Mouse (Mus musculus) CH12.LX (cell line): Measurements from ENCODE around the gene Kif3b. TPM values are rescaled to one million over a fixed set of nuclear protein-coding genes. Genes with fewer than 3 reads are reported as not detected.

Experiments
- DNase-seq: peaks from one replicate; pipeline ENCODE4 v3.0.0-alpha.2; 2013; ENCODE audit errors: extremely low read depth
- H3K27ac ChIP-seq: 2 replicates; pipeline ENCODE4 v1.5.1; 2012; ENCODE audit warnings: low read depth, mild to moderate bottlenecking, control low read depth, moderate library complexity; ENCODE audit not compliant: insufficient read depth
- H3K27me3 ChIP-seq: replicated peaks from 2 replicates; pipeline ENCODE3; 2012; ENCODE audit warnings: inconsistent platforms
- H3K36me3 ChIP-seq, 2 experiments: replicated peaks in 1 of 2; 2 replicates each; pipeline versions ENCODE3 to v1.6.1; 2012; ENCODE audit warnings: inconsistent platforms in 1 of 2, low read length in 1 of 2, mild to moderate bottlenecking in 1 of 2, mixed read lengths in 1 of 2, moderate library complexity in 1 of 2; ENCODE audit not compliant: control insufficient read depth in 1 of 2, insufficient read depth in 1 of 2
- H3K4me1 ChIP-seq, 2 experiments: 2 replicates each; pipeline ENCODE4 v1.6.1; 2012; ENCODE audit warnings: inconsistent platforms in 1 of 2, moderate library complexity in 1 of 2; ENCODE audit not compliant: insufficient read depth in 2 of 2, control insufficient read depth in 1 of 2
- H3K4me2 ChIP-seq: 2 replicates; pipeline ENCODE4 v1.6.1; 2012; ENCODE audit warnings: low read depth, mild to moderate bottlenecking, control low read depth; ENCODE audit not compliant: poor library complexity, insufficient read depth, severe bottlenecking
- H3K4me3 ChIP-seq, 3 experiments: fragments of 150-350 bp in 1 of 3; sonication (generic) in 1 of 3; replicated peaks in 1 of 3; 2 replicates each; pipeline versions ENCODE3 to v1.5.1; 2011 to 2012; ENCODE audit warnings: low read depth in 2 of 3, low read length in 2 of 3, mild to moderate bottlenecking in 2 of 3, moderate library complexity in 2 of 3, control low read depth in 1 of 3, improper control_type of control experiment in 1 of 3, inconsistent platforms in 1 of 3, mixed read lengths in 1 of 3; ENCODE audit not compliant: poor library complexity in 1 of 3
- H3K79me2 ChIP-seq: replicated peaks from 2 replicates; pipeline ENCODE4 v1.6.1; 2012; ENCODE audit warnings: mild to moderate bottlenecking, moderate library complexity; ENCODE audit not compliant: control insufficient read depth, poor library complexity, insufficient read depth, severe bottlenecking; ENCODE audit errors: extremely low read depth
- H3K9ac ChIP-seq: 2 replicates; pipeline ENCODE4 v1.6.1; 2012; ENCODE audit warnings: low read depth, mild to moderate bottlenecking, control low read depth, moderate library complexity; ENCODE audit not compliant: insufficient read depth
- H3K9me3 ChIP-seq: replicated peaks from 2 replicates; pipeline ENCODE3; 2012; ENCODE audit warnings: low read length, inconsistent platforms, mixed read lengths
- BHLHE40 ChIP-seq: IDR thresholded peaks from 2 replicates; pipeline ENCODE4 v1.6.1; 2011; ENCODE audit warnings: mild to moderate bottlenecking, low read depth, low read length, improper control_type of control experiment
- CHD1 ChIP-seq: IDR thresholded peaks from 2 replicates; pipeline ENCODE4 v1.6.1; 2012; ENCODE audit warnings: low read depth, low read length, improper control_type of control experiment, inconsistent platforms
- CHD2 ChIP-seq: IDR thresholded peaks from 2 replicates; pipeline ENCODE4 v1.6.1; 2011; ENCODE audit warnings: low read length, improper control_type of control experiment
- CTCF ChIP-seq, 2 experiments: IDR thresholded peaks in 1 of 2; conservative IDR thresholded peaks in 1 of 2; 2 replicates each; pipeline ENCODE4 v1.5.1; 2011 to 2012; ENCODE audit warnings: low read depth in 2 of 2, low read length in 2 of 2, improper control_type of control experiment in 1 of 2, inconsistent platforms in 1 of 2, mild to moderate bottlenecking in 1 of 2, moderate library complexity in 1 of 2
- E2F4 ChIP-seq: IDR thresholded peaks from 2 replicates; pipeline ENCODE4 v1.6.1; 2011; ENCODE audit warnings: low read depth, low read length, improper control_type of control experiment; ENCODE audit not compliant: insufficient replicate concordance
- ELF1 ChIP-seq: IDR thresholded peaks from 2 replicates; pipeline ENCODE4 v1.6.1; 2014; ENCODE audit warnings: low read depth, mild to moderate bottlenecking, inconsistent platforms, low read length, improper control_type of control experiment
- EP300 ChIP-seq: IDR thresholded peaks from 2 replicates; pipeline ENCODE4 v1.6.1; 2011; ENCODE audit warnings: low read length, improper control_type of control experiment
- HCFC1 ChIP-seq: IDR thresholded peaks from 2 replicates; pipeline ENCODE4 v1.6.1; 2012; ENCODE audit warnings: low read depth, mild to moderate bottlenecking, inconsistent platforms, low read length, improper control_type of control experiment
- IRF4 ChIP-seq: IDR thresholded peaks from 2 replicates; pipeline ENCODE4 v1.6.1; 2014; ENCODE audit warnings: low read depth, mild to moderate bottlenecking, inconsistent platforms, low read length, improper control_type of control experiment
- MAFK ChIP-seq: IDR thresholded peaks from 2 replicates; pipeline ENCODE4 v1.6.1; 2011; ENCODE audit warnings: low read length, improper control_type of control experiment; ENCODE audit not compliant: insufficient replicate concordance
- MAX ChIP-seq: IDR thresholded peaks from 2 replicates; pipeline ENCODE4 v1.6.1; 2011; ENCODE audit warnings: low read length, improper control_type of control experiment
- MXI1 ChIP-seq: IDR thresholded peaks from 2 replicates; pipeline ENCODE4 v1.6.1; 2011; ENCODE audit warnings: mild to moderate bottlenecking, low read depth, low read length, improper control_type of control experiment
- NELFE ChIP-seq: IDR thresholded peaks from 2 replicates; pipeline ENCODE4 v1.6.1; 2011; ENCODE audit warnings: low read depth, low read length, improper control_type of control experiment
- PAX5 ChIP-seq: IDR thresholded peaks from 2 replicates; pipeline ENCODE4 v1.6.1; 2012; ENCODE audit warnings: low read length, inconsistent platforms, mixed read lengths
- POLR2A ChIP-seq: IDR thresholded peaks from 2 replicates; pipeline ENCODE4 v1.6.1; 2011; ENCODE audit warnings: low read depth, mild to moderate bottlenecking, improper control_type of control experiment, low read length
- POLR2AphosphoS2 ChIP-seq: IDR thresholded peaks from 2 replicates; pipeline ENCODE4 v1.6.1; 2011; ENCODE audit warnings: low read depth, low read length, improper control_type of control experiment
- RCOR1 ChIP-seq: conservative IDR thresholded peaks from 2 replicates; pipeline ENCODE4 v1.6.1; 2012; ENCODE audit warnings: low read depth, mild to moderate bottlenecking, inconsistent platforms, low read length, improper control_type of control experiment
- TBP ChIP-seq: conservative IDR thresholded peaks from 2 replicates; pipeline ENCODE4 v1.6.1; 2011; ENCODE audit warnings: low read depth, low read length, improper control_type of control experiment
- TCF12 ChIP-seq: IDR thresholded peaks from 2 replicates; pipeline ENCODE4 v1.6.1; 2014; ENCODE audit warnings: low read depth, mild to moderate bottlenecking, inconsistent platforms, low read length, improper control_type of control experiment
- UBTF ChIP-seq: IDR thresholded peaks from 2 replicates; pipeline ENCODE4 v1.6.1; 2012; ENCODE audit warnings: low read depth, mild to moderate bottlenecking, inconsistent platforms, low read length, improper control_type of control experiment, moderate library complexity
- USF1 ChIP-seq: IDR thresholded peaks from 2 replicates; pipeline ENCODE4 v1.6.1; 2014; ENCODE audit warnings: low read depth, mild to moderate bottlenecking, inconsistent platforms, low read length, improper control_type of control experiment
- ZKSCAN1 ChIP-seq: IDR thresholded peaks from 2 replicates; pipeline ENCODE4 v1.6.1; 2012; ENCODE audit warnings: low read depth, inconsistent platforms, low read length, improper control_type of control experiment, borderline replicate concordance
- ZMIZ1 ChIP-seq: IDR thresholded peaks from 2 replicates; pipeline ENCODE4 v1.6.1; 2012; ENCODE audit warnings: low read depth, mild to moderate bottlenecking, inconsistent platforms, low read length, improper control_type of control experiment
- dilution Hi-C: fragments of 300-500 bp; cut with MboI; formaldehyde crosslinking; loops from 2 replicates; pipeline ENCODE4 v1.14.3; 2020; ENCODE audit warnings: low sequenced_read_pairs; ENCODE audit not compliant: extremely low pct_unique_long_range_greater_than_20kb, extremely low pct_ligation_motif_present
- in situ Hi-C: fragments of 300-500 bp; cut with MboI; formaldehyde crosslinking; loops from 3 replicates; pipeline ENCODE4 v1.14.3; 2019; ENCODE audit warnings: low sequenced_read_pairs, low pct_ligation_motif_present, low pct_unique_long_range_greater_than_20kb, mixed read lengths
- polyA plus RNA-seq: library from polyadenylated mRNA; unstranded; fragments of >175 nt; gene quantifications from 2 replicates; pipeline ENCODE4 v1.2.1, GENCODE M21; 2012; ENCODE audit warnings: low read depth; ENCODE audit not compliant: insufficient read length
- total RNA-seq, 2 experiments: library from RNA; depleted of rRNA; stranded (reverse); fragments of 300-350 nt in 1 of 2; fragments of >200 nt in 1 of 2; gene quantifications; 2 replicates each; pipeline ENCODE4 v1.2.3; 2012 to 2014

Kif3b gene
- total and polyA plus RNA-seq, 3 experiments = 8.5 to 16.5 (median 10.6) TPM

DNA sequence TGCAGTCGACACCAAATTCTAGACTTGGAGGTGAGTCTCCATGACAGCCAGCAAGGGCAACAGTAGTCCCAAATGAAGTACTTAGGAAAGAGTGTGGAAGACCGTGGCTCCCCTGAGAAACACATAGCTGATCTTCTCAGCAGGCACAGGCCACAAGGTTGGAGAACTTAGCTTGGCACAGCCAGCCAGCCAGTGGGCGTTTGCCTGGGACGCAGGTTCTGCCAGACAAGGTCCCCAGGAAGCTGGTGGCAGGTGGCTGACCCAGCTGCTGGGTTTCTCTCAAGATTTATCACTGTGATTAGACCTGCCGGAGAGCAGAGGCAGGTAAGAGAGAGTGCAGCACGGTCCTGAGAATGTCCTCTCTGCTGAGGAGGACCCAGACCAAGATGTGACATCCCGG, 17.4 kb downstream of the Kif3b start (continued):
- TF ChIP-seq ELF1 = no peak

DNA sequence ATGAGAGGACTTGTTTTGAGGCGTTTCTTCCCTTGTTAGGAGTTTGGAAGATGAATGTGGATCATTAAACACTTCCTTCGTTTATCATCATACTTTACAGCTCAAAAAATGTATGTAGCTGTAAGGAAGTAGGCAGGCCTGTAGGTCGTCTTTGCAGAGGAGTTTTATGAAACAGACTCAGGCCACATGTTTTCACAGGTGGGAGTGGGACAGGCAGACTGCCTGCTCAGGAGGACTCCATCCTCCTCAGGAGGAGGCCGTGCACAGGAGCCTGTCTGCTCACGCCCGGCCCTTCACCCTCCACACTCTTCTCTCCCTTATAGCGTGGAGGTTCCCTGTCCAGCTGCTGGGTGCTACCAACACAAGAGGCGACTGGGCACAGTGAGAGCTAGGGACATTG, 17.9 kb downstream of the Kif3b start:
- Histone ChIP-seq H3K4me3 (no peak overlapping the region), H3K9me3 (no peaks in the 10 kb centered on the region), H3K27ac (no peak overlapping the region), H3K4me2 (no peak overlapping the region), H3K9ac (no peak overlapping the region), H3K4me1 (peaks cover 0 to 19% of the 10 kb centered on the region in 2 experiments; a peak in 2 of 4 replicates), H3K36me3 (peaks cover 0 to 36% of the 10 kb centered on the region in 2 experiments), H3K27me3 (no peaks in the 10 kb centered on the region), H3K79me2 (no peaks in the 10 kb centered on the region; the same call in 1 of the 2 replicates)
- dilution Hi-C loops = no loop called here
- TF ChIP-seq E2F4 = no peak
- TF ChIP-seq POLR2A = no peak
- TF ChIP-seq PAX5 = no peak
- TF ChIP-seq TCF12 = no peak
- TF ChIP-seq MAX = no peak
- no peak for TF ChIP-seq UBTF
- TF ChIP-seq HCFC1 = no peak
- TF ChIP-seq CTCF (conservative IDR thresholded peaks at IDR 0.05 in 1 of 2, IDR thresholded peaks at IDR 0.05 in 1 of 2; ENCODE audit: low read depth in 2 of 2, low read length in 2 of 2) = no peak
- no peak for TF ChIP-seq CHD2
- TF ChIP-seq ZMIZ1 = no peak
- TF ChIP-seq EP300 = no peak
- no peak for TF ChIP-seq TBP
- TF ChIP-seq CHD1 = no peak
- no peak for DNase-seq
- in situ Hi-C loops = loop anchor here (10.0 kb wide), 1 partner anchor 86 kb away; no protein-coding TSS in a partner anchor

DNA sequence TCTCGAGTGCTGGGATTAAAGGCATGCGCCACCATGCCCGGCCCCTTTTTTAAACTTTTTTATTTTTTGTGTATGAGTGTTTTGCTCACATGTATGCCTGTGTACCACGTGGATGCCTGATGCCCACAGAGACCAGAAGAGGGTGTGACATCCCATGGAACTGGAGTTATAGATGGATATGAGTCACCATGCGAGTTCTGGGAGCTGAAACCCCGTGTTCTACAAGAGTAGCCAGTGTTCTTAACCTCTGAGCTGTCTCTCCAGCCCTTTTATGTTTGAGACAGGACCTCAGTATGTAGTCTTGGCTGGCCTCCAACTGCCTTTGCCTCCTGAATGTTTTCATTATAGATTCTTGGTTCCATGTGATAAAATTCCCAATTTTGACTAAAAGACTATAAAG, 19.0 kb downstream of the Kif3b start:
- Histone ChIP-seq H3K36me3 (peaks cover 3 to 37% of the 10 kb centered on the region in 2 experiments), H3K4me2 (no peak overlapping the region), H3K9ac (no peak overlapping the region), H3K4me3 (no peak overlapping the region), H3K27me3 (no peaks in the 10 kb centered on the region), H3K9me3 (no peaks in the 10 kb centered on the region), H3K4me1 (peaks cover 4 to 25% of the 10 kb centered on the region in 2 experiments), H3K27ac (no peak overlapping the region), H3K79me2 (no peaks in the 10 kb centered on the region; the same call in 1 of the 2 replicates)
- TF ChIP-seq TCF12 (no peak), IRF4 (no peak), BHLHE40 (no peak), CHD2 (no peak), MXI1 (no peak), EP300 (no peak), PAX5 (no peak), ZKSCAN1 (no peak), CTCF (conservative IDR thresholded peaks at IDR 0.05 in 1 of 2, IDR thresholded peaks at IDR 0.05 in 1 of 2; ENCODE audit: low read depth in 2 of 2, low read length in 2 of 2) (no peak), MAFK (no peak), POLR2AphosphoS2 (no peak), USF1 (no peak), HCFC1 (no peak), NELFE (no peak), RCOR1 (no peak), E2F4 (no peak), CHD1 (no peak)
- dilution Hi-C loops = no loop called here
- in situ Hi-C loops = no loop called here
- DNase-seq = no peak
